Mouse (Mus musculus): Measurements from ENCODE around the gene Zfp362. TPM values are rescaled to one million over a fixed set of nuclear protein-coding genes. Genes with fewer than 3 reads are reported as not detected.

Gene Zfp362
- polyA plus RNA-seq, 1 experiment, result 9.9 TPM

- H3ac ChIP-seq (ENCODE audit: control insufficient read depth, insufficient read length, low read depth), result no peak overlapping the region
- no peak overlapping the region for H3K4me3 ChIP-seq (ENCODE audit: insufficient read depth, poor library complexity, severe bottlenecking)
- TF ChIP-seq MYOG (IDR thresholded peaks at IDR 0.05; ENCODE audit: control insufficient read depth, extremely low read depth, insufficient read length), result no peak
- TF ChIP-seq MYOD1 (IDR thresholded peaks at IDR 0.05; ENCODE audit: control insufficient read depth, insufficient read length, low read depth), result no peak
- TF ChIP-seq FOSL1 (IDR thresholded peaks at IDR 0.05; ENCODE audit: insufficient read depth, low read length, poor library complexity, severe bottlenecking), result no peak
- TF ChIP-seq USF1 (IDR thresholded peaks at IDR 0.05; ENCODE audit: low read depth), result no peak
- no peak for TF ChIP-seq CTCF (IDR thresholded peaks at IDR 0.05; ENCODE audit: control insufficient read depth, insufficient read depth, insufficient read length)
- no peak for TF ChIP-seq MAX (IDR thresholded peaks at IDR 0.05)
- no peak for TF ChIP-seq CEBPB (IDR thresholded peaks at IDR 0.05; ENCODE audit: low read depth)
- no peaks in the 10 kb centered on the region for H3K36me3 ChIP-seq (ENCODE audit: control insufficient read depth, insufficient read depth)
- no peaks in the 10 kb centered on the region for H3K79me3 ChIP-seq (ENCODE audit: low read depth)
- no peaks in the 10 kb centered on the region for H3K79me2 ChIP-seq (ENCODE audit: control insufficient read depth, insufficient read depth)
- H3K27me3 ChIP-seq (ENCODE audit: control insufficient read depth, insufficient read depth, insufficient read length), result no peaks in the 10 kb centered on the region
These were observed 28.3 kb downstream of the Zfp362 start for GRCm38 (mm10) chr4:128777593-128777992.

- TF ChIP-seq CTCF (IDR thresholded peaks at IDR 0.05; ENCODE audit: control insufficient read depth, insufficient read depth, insufficient read length), result peak; percentile 82
- no peak for TF ChIP-seq USF1 (IDR thresholded peaks at IDR 0.05; ENCODE audit: low read depth)
- H3K4me3 ChIP-seq (ENCODE audit: insufficient read depth, poor library complexity, severe bottlenecking), result no peak overlapping the region
- H3ac ChIP-seq (ENCODE audit: control insufficient read depth, insufficient read length, low read depth), result no peak overlapping the region
- H3K36me3 ChIP-seq (ENCODE audit: control insufficient read depth, insufficient read depth), result no peaks in the 10 kb centered on the region
- H3K79me2 ChIP-seq (ENCODE audit: control insufficient read depth, insufficient read depth), result no peaks in the 10 kb centered on the region
- H3K27me3 ChIP-seq (ENCODE audit: control insufficient read depth, insufficient read depth, insufficient read length), result no peaks in the 10 kb centered on the region
- H3K79me3 ChIP-seq (ENCODE audit: low read depth), result no peaks in the 10 kb centered on the region
These were observed 29.1 kb downstream of the Zfp362 start for GRCm38 (mm10) chr4:128776568-128777289.

- Histone ChIP-seq H3K36me3 (ENCODE audit: control insufficient read depth, insufficient read depth) (no peaks in the 10 kb centered on the region), H3K79me2 (ENCODE audit: control insufficient read depth, insufficient read depth) (no peaks in the 10 kb centered on the region), H3K79me3 (ENCODE audit: low read depth) (no peaks in the 10 kb centered on the region), H3K4me3 (ENCODE audit: insufficient read depth, poor library complexity, severe bottlenecking) (no peak overlapping the region), H3ac (ENCODE audit: control insufficient read depth, insufficient read length, low read depth) (no peak overlapping the region), H3K27me3 (ENCODE audit: control insufficient read depth, insufficient read depth, insufficient read length) (no peaks in the 10 kb centered on the region)
- TF ChIP-seq MYOG (IDR thresholded peaks at IDR 0.05; ENCODE audit: control insufficient read depth, extremely low read depth, insufficient read length) (no peak), CTCF (IDR thresholded peaks at IDR 0.05; ENCODE audit: control insufficient read depth, insufficient read depth, insufficient read length) (no peak), FOSL1 (IDR thresholded peaks at IDR 0.05; ENCODE audit: insufficient read depth, low read length, poor library complexity, severe bottlenecking) (no peak), USF1 (IDR thresholded peaks at IDR 0.05; ENCODE audit: low read depth) (no peak), CEBPB (IDR thresholded peaks at IDR 0.05; ENCODE audit: low read depth) (no peak), MYOD1 (IDR thresholded peaks at IDR 0.05; ENCODE audit: control insufficient read depth, insufficient read length, low read depth) (no peak), MAX (IDR thresholded peaks at IDR 0.05) (no peak)
These were observed 31.4 kb downstream of the Zfp362 start for GRCm38 (mm10) chr4:128774467-128774866.

- no peak overlapping the region for H3ac ChIP-seq (ENCODE audit: control insufficient read depth, insufficient read length, low read depth)
- H3K36me3 ChIP-seq (ENCODE audit: control insufficient read depth, insufficient read depth), result no peaks in the 10 kb centered on the region
- no peaks in the 10 kb centered on the region for H3K79me3 ChIP-seq (ENCODE audit: low read depth)
- H3K79me2 ChIP-seq (ENCODE audit: control insufficient read depth, insufficient read depth), result no peaks in the 10 kb centered on the region
- H3K4me3 ChIP-seq (ENCODE audit: insufficient read depth, poor library complexity, severe bottlenecking), result no peak overlapping the region
- no peaks in the 10 kb centered on the region for H3K27me3 ChIP-seq (ENCODE audit: control insufficient read depth, insufficient read depth, insufficient read length)
- no peak for TF ChIP-seq CEBPB (IDR thresholded peaks at IDR 0.05; ENCODE audit: low read depth)
- no peak for TF ChIP-seq FOSL1 (IDR thresholded peaks at IDR 0.05; ENCODE audit: insufficient read depth, low read length, poor library complexity, severe bottlenecking)
- TF ChIP-seq MYOG (IDR thresholded peaks at IDR 0.05; ENCODE audit: control insufficient read depth, extremely low read depth, insufficient read length), result no peak
- no peak for TF ChIP-seq MAX (IDR thresholded peaks at IDR 0.05)
- no peak for TF ChIP-seq CTCF (IDR thresholded peaks at IDR 0.05; ENCODE audit: control insufficient read depth, insufficient read depth, insufficient read length)
- TF ChIP-seq USF1 (IDR thresholded peaks at IDR 0.05; ENCODE audit: low read depth), result no peak
- TF ChIP-seq MYOD1 (IDR thresholded peaks at IDR 0.05; ENCODE audit: control insufficient read depth, insufficient read length, low read depth), result no peak
These were observed 32.0 kb downstream of the Zfp362 start for GRCm38 (mm10) chr4:128773820-128774219.

- Histone ChIP-seq H3K4me3 (ENCODE audit: insufficient read depth, poor library complexity, severe bottlenecking) (no peak overlapping the region), H3K79me3 (ENCODE audit: low read depth) (no peaks in the 10 kb centered on the region), H3K79me2 (ENCODE audit: control insufficient read depth, insufficient read depth) (no peaks in the 10 kb centered on the region), H3ac (ENCODE audit: control insufficient read depth, insufficient read length, low read depth) (no peak overlapping the region), H3K36me3 (ENCODE audit: control insufficient read depth, insufficient read depth) (no peaks in the 10 kb centered on the region), H3K27me3 (ENCODE audit: control insufficient read depth, insufficient read depth, insufficient read length) (no peaks in the 10 kb centered on the region)
- TF ChIP-seq CEBPB (IDR thresholded peaks at IDR 0.05; ENCODE audit: low read depth) (no peak), CTCF (IDR thresholded peaks at IDR 0.05; ENCODE audit: control insufficient read depth, insufficient read depth, insufficient read length) (no peak), USF1 (IDR thresholded peaks at IDR 0.05; ENCODE audit: low read depth) (no peak), FOSL1 (IDR thresholded peaks at IDR 0.05; ENCODE audit: insufficient read depth, low read length, poor library complexity, severe bottlenecking) (no peak), MYOD1 (IDR thresholded peaks at IDR 0.05; ENCODE audit: control insufficient read depth, insufficient read length, low read depth) (no peak), MAX (IDR thresholded peaks at IDR 0.05) (no peak), MYOG (IDR thresholded peaks at IDR 0.05; ENCODE audit: control insufficient read depth, extremely low read depth, insufficient read length) (no peak)
These were observed 35.1 kb downstream of the Zfp362 start for GRCm38 (mm10) chr4:128770698-128771097.

Data from C2C12 (cell line).